21 mouse cellular contexts compared by ENCODE assay signal in the genomic region with DNA sequence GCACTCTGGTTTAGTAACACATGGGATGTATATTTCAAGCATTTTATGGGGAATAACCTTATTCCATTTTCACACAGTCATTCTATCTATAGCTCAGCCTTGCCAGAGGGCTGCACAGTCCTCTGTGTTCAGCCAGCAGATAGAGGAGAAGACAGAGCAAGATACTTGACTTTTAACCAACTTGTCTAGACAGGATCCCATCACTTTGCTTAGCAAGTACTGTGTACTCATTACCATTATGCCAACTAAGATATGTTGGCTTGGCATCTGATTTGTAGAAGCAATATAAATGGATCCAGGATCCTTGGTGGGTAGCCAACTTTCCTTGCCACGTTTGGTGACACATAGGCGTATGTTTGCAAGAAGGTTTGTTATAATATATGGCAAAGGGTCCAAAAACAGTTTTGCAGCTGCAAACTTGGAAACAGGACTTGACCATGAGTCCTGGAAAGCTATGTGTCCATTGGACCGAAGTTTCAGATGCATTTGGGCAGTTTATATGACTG.
A peak's percentile ranks its signal among the peaks of the same experiment; 100 is the strongest.
DNase-seq lines count a peak whose midpoint lies in the region; ATAC-seq and TF ChIP-seq lines count a peak whose summit lies in the region.
"Had no signal": no experiment of that assay in that cellular context is flagged by ENCODE, and none has a peak within 500 bp of the region (broad histone marks: within the 10 kb centered on the region; RNA-seq: fewer than 3 reads in every experiment).

No protein-coding gene starts in this region.

- H3K36me3 ChIP-seq in forebrain, embryonic 14.5 days (ENCODE audit: control insufficient read depth, insufficient read depth, low read length): no peaks in the 10 kb centered on the region
- H3K36me3 ChIP-seq in forebrain, embryonic 12.5 days (replicated peaks): no peaks in the 10 kb centered on the region
- H3K36me3 ChIP-seq in forebrain, embryonic 16.5 days (ENCODE audit: control insufficient read depth, insufficient read depth): no peaks in the 10 kb centered on the region
- H3K36me3 ChIP-seq in forebrain, postnatal 0 days (ENCODE audit: insufficient read depth): no peaks in the 10 kb centered on the region
- H3K36me3 ChIP-seq: embryonic facial prominence, embryonic 13.5 days; embryonic facial prominence, embryonic 15.5 days had no signal

- no peaks in the 10 kb centered on the region for H3K9me3 ChIP-seq in forebrain, embryonic 14.5 days (replicated peaks; ENCODE audit: control insufficient read depth, low read length)
- H3K9me3 ChIP-seq in forebrain, embryonic 12.5 days: no peaks in the 10 kb centered on the region
- H3K9me3 ChIP-seq in forebrain, embryonic 16.5 days (ENCODE audit: control insufficient read depth, low read length): no peaks in the 10 kb centered on the region
- H3K9me3 ChIP-seq in forebrain, postnatal 0 days (ENCODE audit: low read length): no peaks in the 10 kb centered on the region
- H3K9me3 ChIP-seq: embryonic facial prominence, embryonic 13.5 days; embryonic facial prominence, embryonic 15.5 days had no signal

- H3K4me2 ChIP-seq in forebrain, embryonic 14.5 days (ENCODE audit: low read length): no peak overlapping the region
- H3K4me2 ChIP-seq in forebrain, embryonic 12.5 days: no peak overlapping the region
- no peak overlapping the region for H3K4me2 ChIP-seq in forebrain, embryonic 16.5 days (ENCODE audit: low read length)
- no peak overlapping the region for H3K4me2 ChIP-seq in forebrain, postnatal 0 days (ENCODE audit: low read depth)
- H3K4me2 ChIP-seq: embryonic facial prominence, embryonic 13.5 days; embryonic facial prominence, embryonic 15.5 days had no signal

- H3K9ac ChIP-seq in forebrain, embryonic 14.5 days (ENCODE audit: low read length): no peak overlapping the region
- H3K9ac ChIP-seq in forebrain, embryonic 12.5 days: no peak overlapping the region
- H3K9ac ChIP-seq in forebrain, embryonic 16.5 days (replicated peaks; ENCODE audit: low read depth, low read length): no peak overlapping the region
- H3K9ac ChIP-seq in forebrain, postnatal 0 days: no peak overlapping the region
- H3K9ac ChIP-seq: embryonic facial prominence, embryonic 13.5 days; embryonic facial prominence, embryonic 15.5 days had no signal

- TF ChIP-seq CTCF in forebrain, postnatal 0 days (IDR thresholded peaks at IDR 0.05; ENCODE audit: low read depth): no peak
- no peak for TF ChIP-seq CTCF in brain, embryonic 14.5 days (IDR thresholded peaks at IDR 0.05; ENCODE audit: borderline replicate concordance, extremely low read depth, insufficient read depth, insufficient read length)

- H3K4me3 ChIP-seq in forebrain, embryonic 14.5 days (ENCODE audit: low read depth, low read length): no peak overlapping the region
- no peak overlapping the region for H3K4me3 ChIP-seq in forebrain, embryonic 12.5 days (replicated peaks)
- H3K4me3 ChIP-seq in forebrain, embryonic 16.5 days (replicated peaks; ENCODE audit: low read length): no peak overlapping the region
- H3K4me3 ChIP-seq in forebrain, postnatal 0 days (ENCODE audit: low read depth, low read length): no peak overlapping the region
- H3K4me3 ChIP-seq: embryonic facial prominence, embryonic 13.5 days; embryonic facial prominence, embryonic 15.5 days; erythroblast, embryonic 14.5 days; gastrocnemius, adult 2 months had no signal

- 76% methylated on average over 3 of the region's 3 CpGs for WGBS in forebrain, embryonic 14.5 days
- WGBS in forebrain, embryonic 12.5 days: 87% methylated on average over 3 of the region's 3 CpGs
- WGBS in forebrain, embryonic 16.5 days: 63% methylated on average over 3 of the region's 3 CpGs
- WGBS in forebrain, postnatal 0 days: 72% methylated on average over 3 of the region's 3 CpGs

- H3K4me1 ChIP-seq in forebrain, embryonic 14.5 days (ENCODE audit: control insufficient read depth, insufficient read depth, low read length): peaks cover 4% of the 10 kb centered on the region; the same call in 1 of the 2 replicates
- H3K4me1 ChIP-seq in forebrain, embryonic 12.5 days: 0 out of 2 replicates have a peak, but pooled peaks cover 4% of the 10 kb centered on the region
- H3K4me1 ChIP-seq in forebrain, embryonic 16.5 days (replicated peaks; ENCODE audit: control insufficient read depth, insufficient read depth, low read length): peaks cover 8% of the 10 kb centered on the region; the same call in 1 of the 2 replicates
- H3K4me1 ChIP-seq in forebrain, postnatal 0 days (ENCODE audit: insufficient read depth): no peaks in the 10 kb centered on the region
- H3K4me1 ChIP-seq: embryonic facial prominence, embryonic 13.5 days; embryonic facial prominence, embryonic 15.5 days had no signal

- H3K27ac ChIP-seq in forebrain, embryonic 14.5 days (ENCODE audit: low read depth, low read length): no peak overlapping the region
- H3K27ac ChIP-seq in forebrain, embryonic 12.5 days: no peak overlapping the region
- H3K27ac ChIP-seq in forebrain, embryonic 16.5 days (ENCODE audit: low read length): no peak overlapping the region
- no peak overlapping the region for H3K27ac ChIP-seq in forebrain, postnatal 0 days (ENCODE audit: low read depth, low read length)
- H3K27ac ChIP-seq: embryonic facial prominence, embryonic 13.5 days; embryonic facial prominence, embryonic 15.5 days; gastrocnemius, adult 2 months had no signal

- no peaks in the 10 kb centered on the region for H3K27me3 ChIP-seq in forebrain, embryonic 14.5 days (replicated peaks; ENCODE audit: control insufficient read depth, insufficient read depth, low read length)
- no peaks in the 10 kb centered on the region for H3K27me3 ChIP-seq in forebrain, embryonic 12.5 days
- no peaks in the 10 kb centered on the region for H3K27me3 ChIP-seq in forebrain, embryonic 16.5 days (replicated peaks; ENCODE audit: control insufficient read depth, insufficient read depth, low read length)
- H3K27me3 ChIP-seq in forebrain, postnatal 0 days (ENCODE audit: insufficient read depth, low read length): no peaks in the 10 kb centered on the region
- H3K27me3 ChIP-seq: embryonic facial prominence, embryonic 13.5 days; embryonic facial prominence, embryonic 15.5 days had no signal

- ATAC-seq in forebrain, embryonic 14.5 days: peak; percentile 30; the same call in 1 of the 2 replicates
- ATAC-seq in forebrain, embryonic 12.5 days (ENCODE audit: low FRiP score): no peak
- peak; percentile 45; the same call in 1 of the 2 replicates for ATAC-seq in forebrain, embryonic 16.5 days
- ATAC-seq in forebrain, postnatal 0 days: no peak

- no peak for TF ChIP-seq POLR2A in brain, embryonic 14.5 days (IDR thresholded peaks at IDR 0.05; ENCODE audit: borderline replicate concordance, extremely low read depth, insufficient read depth, insufficient read length, poor library complexity, severe bottlenecking)

- peak; percentile 62 for DNase-seq in forebrain, embryonic 14.5 days (ENCODE audit: low spot score)
- DNase-seq in forebrain, postnatal 0 days: no peak
- DNase-seq in brain, adult 2 months (ENCODE audit: low read depth, low spot score): peak; percentile 47
- peak; percentile 66 for DNase-seq in brain, embryonic 14.5 days (ENCODE audit: low read depth)
- DNase-seq in neural tube, embryonic 10.5 days (ENCODE audit: extremely low spot score, low spot score): no peak
- DNase-seq: adrenal gland, adult 2 months; adrenal gland, postnatal 10 days; adrenal gland, postnatal 25 days; cerebellum, adult 11 months; cerebellum, adult 18-20 months; cerebellum, adult 8-10 months; cerebellum, adult 9-11 months; cerebellum, postnatal 14 days; cerebellum, postnatal 36 days; embryo, embryonic 11 days; gastrocnemius, adult 2 months had no signal

Comparison
In these comparisons a context has a peak if more than half of its experiments do, and no peak if none do; other contexts are left out.
1. ATAC-seq: peak in forebrain, embryonic 14.5 days (single experiment) and forebrain, embryonic 16.5 days (single experiment); none in forebrain, embryonic 12.5 days (single experiment) and forebrain, postnatal 0 days (single experiment).
2. DNase-seq: peak in forebrain, embryonic 14.5 days (single experiment), brain, adult 2 months (single experiment) and brain, embryonic 14.5 days (single experiment); none in forebrain, postnatal 0 days (single experiment) and neural tube, embryonic 10.5 days (single experiment).